Comparison of ENCODE assay signal across 11 mouse cellular contexts in the genomic region with DNA sequence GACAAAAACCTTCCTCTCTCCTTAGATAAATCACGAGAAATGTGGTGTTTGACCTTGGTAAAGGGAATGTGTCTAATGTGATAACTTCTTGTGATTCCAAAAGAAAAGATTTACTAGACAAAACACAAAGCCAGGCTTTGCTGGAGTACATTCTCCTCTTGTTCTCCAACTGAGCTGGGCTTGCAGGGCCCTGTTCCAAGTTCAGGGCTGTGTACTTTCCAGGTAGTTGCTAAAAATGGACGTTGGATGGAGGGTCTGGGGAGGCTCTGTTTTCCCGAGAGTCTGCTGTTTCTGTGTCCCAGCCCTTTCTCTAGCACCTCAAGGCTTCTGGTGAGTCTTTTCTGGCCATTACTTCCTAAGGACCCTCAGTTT. TPM values are rescaled to one million over a fixed set of nuclear protein-coding genes. Genes with fewer than 3 reads are reported as not detected.
DNase-seq lines count a peak whose midpoint lies in the region; ATAC-seq and TF ChIP-seq lines count a peak whose summit lies in the region.
"Had no signal": no experiment of that assay in that cellular context is flagged by ENCODE, and none has a peak within 500 bp of the region (broad histone marks: within the 10 kb centered on the region; RNA-seq: fewer than 3 reads in every experiment).

No protein-coding gene starts in this region.

- 39% methylated on average over 3 of the region's 3 CpGs for WGBS in kidney, embryonic 16.5 days
- 59% methylated on average over 3 of the region's 3 CpGs for WGBS in forebrain, embryonic 14.5 days
- WGBS in liver, embryonic 13.5 days (ENCODE audit: insufficient replicate concordance), result 6% methylated on average over 3 of the region's 3 CpGs

- H3K9ac ChIP-seq in kidney, embryonic 16.5 days (replicated peaks; ENCODE audit: low read length), result no peak overlapping the region
- H3K9ac ChIP-seq in MEL (ENCODE audit: control insufficient read depth, low read depth, low read length, poor library complexity, severe bottlenecking), result peak overlapping the region; percentile 97
- no peak overlapping the region; the same call in 1 of the 2 replicates for H3K9ac ChIP-seq in forebrain, embryonic 14.5 days (ENCODE audit: low read length)
- peak overlapping the region; percentile 100 for H3K9ac ChIP-seq in liver, embryonic 13.5 days

- H3K79me2 ChIP-seq in MEL (ENCODE audit: control insufficient read depth, insufficient read depth, low read length, poor library complexity), result peaks cover 64% of the 10 kb centered on the region

- H3K4me3 ChIP-seq in kidney, embryonic 16.5 days (ENCODE audit: low read length), result peak overlapping the region; percentile 71
- peak overlapping the region; percentile 78 to 94 for H3K4me3 ChIP-seq in MEL (ENCODE audit: control insufficient read depth in 1 of 2, insufficient read depth in 1 of 2, low read depth in 2 of 2, low read length in 2 of 2)
- no peak overlapping the region for H3K4me3 ChIP-seq in forebrain, embryonic 14.5 days (ENCODE audit: low read depth, low read length)
- H3K4me3 ChIP-seq in liver, embryonic 13.5 days (replicated peaks), result peak overlapping the region; percentile 100

- DNase-seq in kidney, adult 18-20 months, result no peak
- DNase-seq in MEL (ENCODE audit: low read depth, low spot score), result no peak
- no peak for DNase-seq in forebrain, embryonic 14.5 days (ENCODE audit: low spot score)
- DNase-seq in liver, embryonic 13.5 days, result no peak
- DNase-seq in layer of hippocampus, postnatal 25 days (ENCODE audit: extremely low spot score in 1 of 2, low spot score in 1 of 2), result no peak
- DNase-seq in cerebellum, adult 18-20 months, result no peak
- DNase-seq: cerebellum, postnatal 14 days had no signal

- peak overlapping the region; percentile 63 for H3K27ac ChIP-seq in kidney, embryonic 16.5 days (ENCODE audit: low read length)
- peak overlapping the region; percentile 91 for H3K27ac ChIP-seq in MEL (ENCODE audit: control insufficient read depth, low read depth, low read length)
- H3K27ac ChIP-seq in forebrain, embryonic 14.5 days (ENCODE audit: low read depth, low read length), result no peak overlapping the region
- H3K27ac ChIP-seq in liver, embryonic 13.5 days, result peak overlapping the region; percentile 99

- H3K36me3 ChIP-seq in kidney, embryonic 16.5 days (ENCODE audit: insufficient read depth, low read length), result no peaks in the 10 kb centered on the region
- peaks cover 0 to 12% of the 10 kb centered on the region in 2 experiments; a peak in 3 of 4 replicates for H3K36me3 ChIP-seq in MEL (ENCODE audit: control insufficient read depth in 1 of 2, insufficient read depth in 2 of 2, low read length in 2 of 2)
- H3K36me3 ChIP-seq in forebrain, embryonic 14.5 days (ENCODE audit: control insufficient read depth, insufficient read depth, low read length), result no peaks in the 10 kb centered on the region
- H3K36me3 ChIP-seq in liver, embryonic 13.5 days, result peaks cover 43% of the 10 kb centered on the region

- H3K4me2 ChIP-seq in kidney, embryonic 16.5 days (replicated peaks; ENCODE audit: low read depth, low read length), result peak overlapping the region; percentile 98
- peak overlapping the region; percentile 100 for H3K4me2 ChIP-seq in forebrain, embryonic 14.5 days (ENCODE audit: low read length)
- H3K4me2 ChIP-seq in liver, embryonic 13.5 days, result peak overlapping the region; percentile 83

- no peaks in the 10 kb centered on the region for H3K27me3 ChIP-seq in kidney, embryonic 16.5 days (ENCODE audit: insufficient read depth, low read length)
- no peaks in the 10 kb centered on the region for H3K27me3 ChIP-seq in MEL (ENCODE audit: control insufficient read depth in 1 of 2, insufficient read depth in 2 of 2, low read length in 2 of 2)
- no peaks in the 10 kb centered on the region for H3K27me3 ChIP-seq in forebrain, embryonic 14.5 days (replicated peaks; ENCODE audit: control insufficient read depth, insufficient read depth, low read length)
- no peaks in the 10 kb centered on the region for H3K27me3 ChIP-seq in liver, embryonic 13.5 days
- H3K27me3 ChIP-seq: Patski had no signal

- no peak for TF ChIP-seq EP300 in MEL (IDR thresholded peaks at IDR 0.05; ENCODE audit: low read depth in 1 of 2, low read length in 2 of 2)

- ATAC-seq in kidney, embryonic 16.5 days (ENCODE audit: low FRiP score, low TSS enrichment), result no peak
- ATAC-seq in forebrain, embryonic 14.5 days, result no peak
- ATAC-seq in liver, embryonic 13.5 days (ENCODE audit: low read depth), result no peak
- no peak for ATAC-seq in inflammation-experienced regulatory T-cells, adult 6 months
- ATAC-seq: Patski had no signal

- no peak for TF ChIP-seq POLR2A in MEL (IDR thresholded peaks at IDR 0.05; ENCODE audit: control insufficient read depth in 1 of 2, insufficient read depth in 1 of 2, low read depth in 1 of 2, low read length in 2 of 2, poor library complexity in 1 of 2)

- no peaks in the 10 kb centered on the region for H3K9me3 ChIP-seq in kidney, embryonic 16.5 days (ENCODE audit: low read length)
- no peaks in the 10 kb centered on the region for H3K9me3 ChIP-seq in MEL (replicated peaks; ENCODE audit: insufficient read depth, low read length)
- no peaks in the 10 kb centered on the region for H3K9me3 ChIP-seq in forebrain, embryonic 14.5 days (replicated peaks; ENCODE audit: control insufficient read depth, low read length)
- H3K9me3 ChIP-seq in liver, embryonic 13.5 days (replicated peaks), result no peaks in the 10 kb centered on the region

- no peak for TF ChIP-seq CTCF in MEL (IDR thresholded peaks at IDR 0.05 in 2 of 3, conservative IDR thresholded peaks at IDR 0.05 in 1 of 3; ENCODE audit: control insufficient read depth in 1 of 3, insufficient read depth in 1 of 3, low read depth in 2 of 3, low read length in 3 of 3, poor library complexity in 1 of 3, severe bottlenecking in 1 of 3)

- peaks cover 48% of the 10 kb centered on the region for H3K4me1 ChIP-seq in kidney, embryonic 16.5 days (ENCODE audit: insufficient read depth, low read length)
- peaks cover 7 to 24% of the 10 kb centered on the region in 2 experiments for H3K4me1 ChIP-seq in MEL (ENCODE audit: control insufficient read depth in 1 of 2, insufficient read depth in 2 of 2, low read length in 2 of 2)
- H3K4me1 ChIP-seq in forebrain, embryonic 14.5 days (ENCODE audit: control insufficient read depth, insufficient read depth, low read length), result peaks cover 35% of the 10 kb centered on the region
- H3K4me1 ChIP-seq in liver, embryonic 13.5 days (replicated peaks), result peaks cover 79% of the 10 kb centered on the region

- TF ChIP-seq RAD21 in MEL (IDR thresholded peaks at IDR 0.05; ENCODE audit: low read depth, low read length), result no peak

RNA-seq across cellular contexts. Expression of a gene that starts 1.6 kb away (rescaled TPM):
- polyA plus RNA-seq in kidney, embryonic 16.5 days (2015; fragmentation: Nextera tagmentation; extraction: Ambion mirVana), result 12.2 and 13.3 TPM in 2 replicates
- total RNA-seq in MEL (2012; rRNA removed), result 43.6 and 62.1 TPM in 2 replicates
- 10 to 100 TPM in 1 of 2 experiments, not detected in 1; 56.5 TPM for polyA plus RNA-seq in MEL (2012; ENCODE audit: insufficient read depth in 1 of 2, insufficient read length in 2 of 2, low read depth in 1 of 2, low replicate concordance in 2 of 2, missing spikeins in 1 of 2)
- polyA plus RNA-seq in forebrain, embryonic 14.5 days (2014; fragmentation: Nextera tagmentation; extraction: Ambion mirVana), result 7.5 and 11.7 TPM in 2 replicates
- polyA plus RNA-seq in liver, embryonic 13.5 days (2015; fragmentation: Nextera tagmentation; extraction: Ambion mirVana), result 41.6 and 44.9 TPM in 2 replicates
- 10 to 100 TPM; 10.7 to 12.5 (median 11.0) TPM for polyA plus RNA-seq in inflammation-experienced regulatory T-cells, adult 6 months (2017; shearing (Covaris generic))
- 10 to 100 TPM; 10.0 to 10.6 TPM for total RNA-seq in layer of hippocampus, postnatal 25 days (2021)

RNA-seq across cellular contexts. Expression of a gene that starts 17.5 kb away (rescaled TPM):
- polyA plus RNA-seq in kidney, embryonic 16.5 days (2015; fragmentation: Nextera tagmentation; extraction: Ambion mirVana), result 28.3 and 30.4 TPM in 2 replicates
- 77.9 and 82.5 TPM in 2 replicates for total RNA-seq in MEL (2012; rRNA removed)
- 10 to 100 TPM in 1 of 2 experiments, not detected in 1; 89.2 TPM for polyA plus RNA-seq in MEL (2012; ENCODE audit: insufficient read depth in 1 of 2, insufficient read length in 2 of 2, low read depth in 1 of 2, low replicate concordance in 2 of 2, missing spikeins in 1 of 2)
- 31.8 and 33.2 TPM in 2 replicates for polyA plus RNA-seq in forebrain, embryonic 14.5 days (2014; fragmentation: Nextera tagmentation; extraction: Ambion mirVana)
- 12.7 and 13.8 TPM in 2 replicates for polyA plus RNA-seq in liver, embryonic 13.5 days (2015; fragmentation: Nextera tagmentation; extraction: Ambion mirVana)
- 10 to 100 TPM; 12.9 to 21.0 (median 16.1) TPM for polyA plus RNA-seq in inflammation-experienced regulatory T-cells, adult 6 months (2017; shearing (Covaris generic))
- total RNA-seq in layer of hippocampus, postnatal 25 days (2021), result 100 to 1,000 TPM in 1 of 2 experiments, 10 to 100 TPM in 1; 79.4 to 103 TPM

RNA-seq across cellular contexts. Expression of a gene that starts 26.8 kb away (rescaled TPM):
- polyA plus RNA-seq in kidney, embryonic 16.5 days (2015; fragmentation: Nextera tagmentation; extraction: Ambion mirVana), result 9.6 and 10.3 TPM in 2 replicates
- total RNA-seq in MEL (2012; rRNA removed), result 0.07 and 0.27 TPM in 2 replicates
- polyA plus RNA-seq in MEL (2012; ENCODE audit: insufficient read depth in 1 of 2, insufficient read length in 2 of 2, low read depth in 1 of 2, low replicate concordance in 2 of 2, missing spikeins in 1 of 2), result under 1 TPM in 1 of 2 experiments, not detected in 1; 0.10 TPM
- polyA plus RNA-seq in forebrain, embryonic 14.5 days (2014; fragmentation: Nextera tagmentation; extraction: Ambion mirVana), result not detected in 2 replicates
- polyA plus RNA-seq in liver, embryonic 13.5 days (2015; fragmentation: Nextera tagmentation; extraction: Ambion mirVana), result 0.68 and 0.89 TPM in 2 replicates
- polyA plus RNA-seq in inflammation-experienced regulatory T-cells, adult 6 months (2017; shearing (Covaris generic)), result under 1 TPM in 1 of 3 experiments, not detected in 2; 0.12 TPM
- total RNA-seq in layer of hippocampus, postnatal 25 days (2021), result under 1 TPM; 0.16 to 0.32 TPM
- polyA plus RNA-seq: Patski had no signal

RNA-seq across cellular contexts. Expression of a gene that starts 33.3 kb away (rescaled TPM):
- polyA plus RNA-seq in kidney, embryonic 16.5 days (2015; fragmentation: Nextera tagmentation; extraction: Ambion mirVana), result 0.72 TPM in 1 of 2 replicates, not detected in the other
- total RNA-seq in MEL (2012; rRNA removed), result not detected in 2 replicates
- under 1 TPM in 1 of 2 experiments, not detected in 1; 0.11 TPM for polyA plus RNA-seq in MEL (2012; ENCODE audit: insufficient read depth in 1 of 2, insufficient read length in 2 of 2, low read depth in 1 of 2, low replicate concordance in 2 of 2, missing spikeins in 1 of 2)
- not detected in 2 replicates for polyA plus RNA-seq in forebrain, embryonic 14.5 days (2014; fragmentation: Nextera tagmentation; extraction: Ambion mirVana)
- not detected in 2 replicates for polyA plus RNA-seq in liver, embryonic 13.5 days (2015; fragmentation: Nextera tagmentation; extraction: Ambion mirVana)
- polyA plus RNA-seq in inflammation-experienced regulatory T-cells, adult 6 months (2017; shearing (Covaris generic)), result not detected
- not detected for total RNA-seq in layer of hippocampus, postnatal 25 days (2021)
- total RNA-seq: hematopoietic stem cell, adult 5-6 weeks had no signal
- polyA plus RNA-seq: Patski had no signal

RNA-seq across cellular contexts. Expression of a gene that starts 33.7 kb away (rescaled TPM):
- polyA plus RNA-seq in kidney, embryonic 16.5 days (2015; fragmentation: Nextera tagmentation; extraction: Ambion mirVana), result 74.3 and 77.5 TPM in 2 replicates
- total RNA-seq in MEL (2012; rRNA removed), result 70.0 and 75.4 TPM in 2 replicates
- 10 to 100 TPM in 1 of 2 experiments, not detected in 1; 81.9 TPM for polyA plus RNA-seq in MEL (2012; ENCODE audit: insufficient read depth in 1 of 2, insufficient read length in 2 of 2, low read depth in 1 of 2, low replicate concordance in 2 of 2, missing spikeins in 1 of 2)
- 86.4 and 86.7 TPM in 2 replicates for polyA plus RNA-seq in forebrain, embryonic 14.5 days (2014; fragmentation: Nextera tagmentation; extraction: Ambion mirVana)
- polyA plus RNA-seq in liver, embryonic 13.5 days (2015; fragmentation: Nextera tagmentation; extraction: Ambion mirVana), result 68.7 and 70.5 TPM in 2 replicates
- 10 to 100 TPM; 48.7 to 56.0 (median 50.0) TPM for polyA plus RNA-seq in inflammation-experienced regulatory T-cells, adult 6 months (2017; shearing (Covaris generic))
- 10 to 100 TPM; 20.5 TPM for total RNA-seq in layer of hippocampus, postnatal 25 days (2021)

Comparison
In these comparisons a context has a peak if more than half of its experiments do, and no peak if none do; other contexts are left out.
1. H3K9ac ChIP-seq: peak in MEL (single experiment) and liver, embryonic 13.5 days (single experiment); none in kidney, embryonic 16.5 days (single experiment) and forebrain, embryonic 14.5 days (single experiment).
2. Peak in every context shown above with its lines, with median percentiles within 50 percentile points of each other: H3K4me2 ChIP-seq.